Mouse (Mus musculus): ENCODE measurements around the gene Gm3264.
"Not testable (repeated sequence)": the region's sequence is repeated elsewhere in the genome, so short reads cannot be mapped to it uniquely, and the experiment has no call there.

Gm3264 gene

GRCm38 (mm10) chr14:4855299-4855980 is at the start of gene Gm3264:
Gene Gm3264, plus strand, starts transcription at chr14:4855576.
- DNase-seq, result not testable (repeated sequence)

GRCm38 (mm10) chr14:4806421-4806820 is 49.0 kb upstream of the Gm3264 start:
- DNase-seq, result peak; percentile 2

GRCm38 (mm10) chr14:4821950-4822349 is 33.4 kb upstream of the Gm3264 start:
- DNase-seq, result peak; percentile 2

- DNase-seq, result not testable (repeated sequence)
These were observed 17.6 kb upstream of the Gm3264 start, which contains the start of gene Gm3269 for GRCm38 (mm10) chr14:4837806-4838205. Gene Gm3269, plus strand, starts transcription at chr14:4838106.

- DNase-seq, result not testable (repeated sequence)
These were observed 36.7 kb downstream of the Gm3264 start, which contains the start of gene Gm3278 for GRCm38 (mm10) chr14:4892116-4892515. Gene Gm3278, plus strand, starts transcription at chr14:4892416.
